Mouse (Mus musculus) cerebellum, postnatal 10 days (tissue): ENCODE results near the gene Psap.

Experiments used
- DNase-seq, 2 experiments: peaks; one replicate each; pipeline ENCODE4 v3.0.0; 2021; ENCODE audit warnings: mixed read lengths in 2 of 2

Gene Psap

GRCm38 (mm10) chr10:60350077-60350804 lies 72.8 kb downstream of the Psap start:
- DNase-seq = no peak

GRCm38 (mm10) chr10:60350805-60351167 lies 73.4 kb downstream of the Psap start:
- peak; percentile 80 to 81 for DNase-seq

GRCm38 (mm10) chr10:60351248-60351647 lies 73.8 kb downstream of the Psap start:
- DNase-seq = no peak

- no peak for DNase-seq
Observed at GRCm38 (mm10) chr10:60351761-60352455, 74.5 kb downstream of the Psap start.
